Mouse (Mus musculus): ENCODE results near the gene Trpm7. TPM values are rescaled to one million over a fixed set of nuclear protein-coding genes. Genes with fewer than 3 reads are reported as not detected.
A peak's percentile ranks its signal among the peaks of the same experiment; 100 is the strongest.

The Trpm7 gene
- total and polyA plus RNA-seq, 3 experiments = 7.5 to 26.7 (median 24.4) TPM

DNA sequence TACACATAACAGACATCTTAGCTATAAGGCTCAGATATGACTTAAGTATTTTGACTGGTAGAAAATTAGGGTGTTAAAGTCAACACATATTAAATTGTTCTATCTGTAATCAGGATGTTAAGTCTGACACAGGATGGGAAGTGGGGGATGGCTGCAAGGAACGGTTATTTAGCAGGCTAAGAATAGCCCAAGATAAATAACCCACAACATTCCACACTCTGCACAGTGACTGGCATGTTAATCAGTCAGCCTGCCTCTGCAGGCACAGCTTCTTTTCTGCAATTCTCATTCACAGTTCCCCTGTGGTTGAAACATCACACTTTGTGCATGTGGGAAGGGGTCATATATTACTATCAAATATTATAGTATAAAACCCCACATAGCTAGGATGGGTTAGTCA lies 60.2 kb downstream of the Trpm7 start:
- WGBS = 3% methylated on average over 1 of the region's 1 CpGs
- H3K79me2 ChIP-seq (replicated peaks; ENCODE audit: control insufficient read depth, insufficient read depth, low read length) = no peaks in the 10 kb centered on the region
- intact Hi-C loops (cut with DNase I) = no loop called here
- H3K4me3 ChIP-seq = no peak overlapping the region
- H3K9ac ChIP-seq (ENCODE audit: low read depth, low read length) = no peak overlapping the region
- H3K36me3 ChIP-seq (ENCODE audit: control insufficient read depth, insufficient read depth, low read length) = peaks cover 13% of the 10 kb centered on the region
- H3K4me1 ChIP-seq (ENCODE audit: control insufficient read depth, insufficient read depth, low read length) = no peaks in the 10 kb centered on the region; the same call in 1 of the 2 replicates
- no peak for TF ChIP-seq CTCF (IDR thresholded peaks at IDR 0.05)
- no peak for TF ChIP-seq POLR2A (IDR thresholded peaks at IDR 0.05; ENCODE audit: insufficient read depth, low read depth, low read length)
- TF ChIP-seq EP300 (IDR thresholded peaks at IDR 0.05; ENCODE audit: insufficient read depth, low read depth, low read length) = no peak
- no peaks in the 10 kb centered on the region for H3K27me3 ChIP-seq (ENCODE audit: control insufficient read depth, insufficient read depth, low read length)
- H3K27ac ChIP-seq = peak overlapping the region; percentile 34
- peak in 1 of 2 experiments; percentile 6 for DNase-seq

DNA sequence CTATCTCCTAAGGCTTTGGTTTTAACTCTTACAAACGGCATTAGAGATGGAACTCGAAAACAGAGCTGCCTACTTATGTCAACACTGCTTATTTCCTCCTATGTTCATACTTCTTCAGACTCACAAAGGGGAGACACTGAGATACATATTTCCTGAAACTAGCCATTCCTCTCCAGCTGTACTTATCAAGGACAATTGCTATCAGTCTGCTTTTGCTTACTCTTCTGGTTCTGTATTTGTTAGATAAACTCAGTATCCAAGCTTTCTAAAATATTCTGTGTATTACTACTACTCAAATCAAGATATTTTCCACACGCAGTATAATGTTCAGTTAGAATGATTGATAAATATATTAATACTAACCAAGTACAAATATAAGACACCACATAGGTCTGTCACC lies 74.0 kb downstream of the Trpm7 start:
- H3K36me3 ChIP-seq (ENCODE audit: control insufficient read depth, insufficient read depth, low read length) = peaks cover 12% of the 10 kb centered on the region
- no peak overlapping the region for H3K9ac ChIP-seq (ENCODE audit: low read depth, low read length)
- DNase-seq = no peak
- TF ChIP-seq POLR2A (IDR thresholded peaks at IDR 0.05; ENCODE audit: insufficient read depth, low read depth, low read length) (no peak), CTCF (IDR thresholded peaks at IDR 0.05) (no peak), EP300 (IDR thresholded peaks at IDR 0.05; ENCODE audit: insufficient read depth, low read depth, low read length) (no peak)
- H3K4me1 ChIP-seq (ENCODE audit: control insufficient read depth, insufficient read depth, low read length) = no peaks in the 10 kb centered on the region
- H3K27me3 ChIP-seq (ENCODE audit: control insufficient read depth, insufficient read depth, low read length) = no peaks in the 10 kb centered on the region
- H3K4me3 ChIP-seq = no peak overlapping the region
- WGBS = 79% methylated on average over 3 of the region's 3 CpGs
- H3K27ac ChIP-seq = no peak overlapping the region
- intact Hi-C loops (cut with DNase I) = no loop called here
- no peaks in the 10 kb centered on the region for H3K79me2 ChIP-seq (replicated peaks; ENCODE audit: control insufficient read depth, insufficient read depth, low read length)

DNA sequence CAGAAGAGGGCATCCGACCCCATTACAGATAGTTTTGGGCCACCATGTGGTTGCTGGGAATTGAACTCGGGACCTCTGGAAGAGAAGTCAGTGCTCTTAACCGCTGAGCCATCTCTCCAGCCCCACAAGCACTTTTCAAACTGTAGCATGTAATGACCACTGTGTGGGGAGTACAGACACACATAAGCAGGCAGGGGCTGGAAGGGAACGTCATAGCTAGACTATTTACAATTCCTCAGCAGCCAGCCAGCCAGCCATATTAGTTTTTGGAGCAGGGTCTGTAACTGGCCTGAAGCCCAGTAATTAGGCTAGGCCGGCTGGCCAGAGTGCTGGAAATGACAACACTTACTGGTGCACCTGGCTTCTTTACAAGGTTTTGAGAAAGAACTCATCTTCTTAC lies 77.6 kb downstream of the Trpm7 start:
- no peak for DNase-seq
- Histone ChIP-seq H3K4me1 (ENCODE audit: control insufficient read depth, insufficient read depth, low read length) (no peaks in the 10 kb centered on the region), H3K9ac (ENCODE audit: low read depth, low read length) (no peak overlapping the region), H3K4me3 (no peak overlapping the region), H3K27me3 (ENCODE audit: control insufficient read depth, insufficient read depth, low read length) (no peaks in the 10 kb centered on the region), H3K36me3 (ENCODE audit: control insufficient read depth, insufficient read depth, low read length) (peaks cover 12% of the 10 kb centered on the region), H3K27ac (no peak overlapping the region), H3K79me2 (replicated peaks; ENCODE audit: control insufficient read depth, insufficient read depth, low read length) (no peaks in the 10 kb centered on the region)
- no peak for TF ChIP-seq POLR2A (IDR thresholded peaks at IDR 0.05; ENCODE audit: insufficient read depth, low read depth, low read length)
- TF ChIP-seq EP300 (IDR thresholded peaks at IDR 0.05; ENCODE audit: insufficient read depth, low read depth, low read length) = no peak
- TF ChIP-seq CTCF (IDR thresholded peaks at IDR 0.05) = no peak
- 71% methylated on average over 5 of the region's 5 CpGs for WGBS
- intact Hi-C loops (cut with DNase I) = no loop called here

DNA sequence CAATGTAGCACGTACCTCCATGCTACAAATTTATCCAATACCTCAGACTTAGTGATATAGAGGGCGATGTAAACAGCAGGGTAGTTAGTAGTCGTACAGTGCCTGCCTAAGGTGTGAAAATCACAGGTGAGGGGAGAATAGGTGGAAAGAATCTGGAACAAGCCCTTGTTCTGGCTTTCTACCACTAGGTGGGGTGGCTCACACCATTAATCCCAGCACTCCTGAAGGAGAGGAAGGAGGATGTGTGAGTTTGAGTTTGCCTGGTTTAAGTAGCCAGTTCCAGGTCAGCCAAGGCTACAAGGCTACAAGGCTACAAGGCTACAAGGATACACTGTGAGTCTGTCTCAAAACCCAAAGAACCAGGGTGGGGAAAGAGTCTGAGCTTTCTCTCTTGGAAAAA lies 80.3 kb downstream of the Trpm7 start:
- Histone ChIP-seq H3K27ac (no peak overlapping the region), H3K4me3 (no peak overlapping the region), H3K9ac (ENCODE audit: low read depth, low read length) (no peak overlapping the region), H3K27me3 (ENCODE audit: control insufficient read depth, insufficient read depth, low read length) (no peaks in the 10 kb centered on the region), H3K79me2 (replicated peaks; ENCODE audit: control insufficient read depth, insufficient read depth, low read length) (no peaks in the 10 kb centered on the region), H3K4me1 (ENCODE audit: control insufficient read depth, insufficient read depth, low read length) (no peaks in the 10 kb centered on the region), H3K36me3 (ENCODE audit: control insufficient read depth, insufficient read depth, low read length) (peaks cover 12% of the 10 kb centered on the region)
- DNase-seq = no peak
- peak; percentile 56 for TF ChIP-seq CTCF (IDR thresholded peaks at IDR 0.05)
- TF ChIP-seq POLR2A (IDR thresholded peaks at IDR 0.05; ENCODE audit: insufficient read depth, low read depth, low read length) = no peak
- TF ChIP-seq EP300 (IDR thresholded peaks at IDR 0.05; ENCODE audit: insufficient read depth, low read depth, low read length) = no peak
- intact Hi-C loops (cut with DNase I) = no loop called here
- 87% methylated on average over 3 of the region's 3 CpGs for WGBS

DNA sequence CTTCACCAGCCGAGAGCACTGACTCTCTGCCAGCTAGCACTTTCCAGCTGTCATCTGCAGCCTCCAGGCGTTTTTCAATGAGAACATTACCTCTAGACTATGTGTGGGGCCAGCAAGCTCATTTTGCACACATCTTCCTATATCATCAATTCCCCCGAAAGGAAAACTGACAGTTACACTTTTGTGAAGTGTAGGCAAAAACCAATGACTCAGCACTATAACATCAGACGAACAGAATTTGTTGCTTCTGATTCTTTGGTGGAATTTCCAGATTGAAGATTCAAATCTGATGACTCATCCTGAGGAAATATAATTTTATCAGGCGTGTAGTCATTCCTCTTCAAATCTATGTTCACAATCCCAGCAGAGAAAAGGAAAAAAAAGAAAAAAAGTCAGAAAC lies 83.4 kb downstream of the Trpm7 start:
- DNase-seq = no peak

DNA sequence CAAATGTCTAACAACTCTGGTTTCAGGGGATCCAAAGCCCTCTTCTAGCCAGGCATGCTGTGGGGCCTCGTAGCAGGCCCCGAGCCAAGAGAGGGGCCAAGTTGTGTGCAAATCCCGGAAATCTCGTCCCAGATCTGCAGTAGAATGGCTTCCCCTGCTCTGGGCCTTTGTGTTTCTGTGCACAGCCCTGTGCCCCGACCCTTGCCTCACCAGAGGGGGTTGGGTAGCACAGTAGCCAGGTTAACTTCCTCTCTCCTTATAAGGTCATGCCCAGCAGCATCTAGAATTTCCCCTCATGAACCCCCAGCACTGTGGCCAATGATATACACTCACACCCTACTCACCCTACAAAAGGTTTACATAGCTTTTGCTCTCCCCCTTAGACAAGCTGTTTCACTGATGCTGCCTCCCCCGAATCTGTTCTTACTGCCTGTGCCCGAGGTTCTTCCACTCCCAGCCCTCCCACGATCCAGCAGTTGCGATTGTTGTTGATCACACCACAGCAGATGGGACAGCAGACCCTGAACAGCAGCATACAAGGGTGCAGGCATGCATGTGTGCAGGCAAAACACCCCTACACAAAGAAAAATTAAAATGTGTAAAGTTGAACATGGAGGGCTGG lies 88.2 kb downstream of the Trpm7 start:
- Histone ChIP-seq H3K4me1 (ENCODE audit: control insufficient read depth, insufficient read depth, low read length) (no peaks in the 10 kb centered on the region), H3K27ac (no peak overlapping the region), H3K27me3 (ENCODE audit: control insufficient read depth, insufficient read depth, low read length) (no peaks in the 10 kb centered on the region), H3K9ac (ENCODE audit: low read depth, low read length) (no peak overlapping the region), H3K4me3 (no peak overlapping the region), H3K36me3 (ENCODE audit: control insufficient read depth, insufficient read depth, low read length) (peaks cover 2% of the 10 kb centered on the region; the same call in 1 of the 2 replicates), H3K79me2 (replicated peaks; ENCODE audit: control insufficient read depth, insufficient read depth, low read length) (no peaks in the 10 kb centered on the region)
- TF ChIP-seq POLR2A (IDR thresholded peaks at IDR 0.05; ENCODE audit: insufficient read depth, low read depth, low read length) (no peak), EP300 (IDR thresholded peaks at IDR 0.05; ENCODE audit: insufficient read depth, low read depth, low read length) (no peak), CTCF (IDR thresholded peaks at IDR 0.05) (no peak)
- 25% methylated on average over 9 of the region's 9 CpGs for WGBS
- DNase-seq = no peak
- intact Hi-C loops (cut with DNase I) = no loop called here

More for the DNA sequence above, 83.4 kb downstream of the Trpm7 start:
- H3K4me3 ChIP-seq = no peak overlapping the region
- H3K79me2 ChIP-seq (replicated peaks; ENCODE audit: control insufficient read depth, insufficient read depth, low read length) = no peaks in the 10 kb centered on the region
- no peak for TF ChIP-seq POLR2A (IDR thresholded peaks at IDR 0.05; ENCODE audit: insufficient read depth, low read depth, low read length)
- TF ChIP-seq CTCF (IDR thresholded peaks at IDR 0.05) = no peak
- TF ChIP-seq EP300 (IDR thresholded peaks at IDR 0.05; ENCODE audit: insufficient read depth, low read depth, low read length) = no peak
- no peaks in the 10 kb centered on the region for H3K27me3 ChIP-seq (ENCODE audit: control insufficient read depth, insufficient read depth, low read length)
- H3K9ac ChIP-seq (ENCODE audit: low read depth, low read length) = no peak overlapping the region
- intact Hi-C loops (cut with DNase I) = no loop called here
- WGBS = 59% methylated on average over 5 of the region's 5 CpGs
- no peak overlapping the region for H3K27ac ChIP-seq
- peaks cover 4% of the 10 kb centered on the region for H3K36me3 ChIP-seq (ENCODE audit: control insufficient read depth, insufficient read depth, low read length)
- no peaks in the 10 kb centered on the region for H3K4me1 ChIP-seq (ENCODE audit: control insufficient read depth, insufficient read depth, low read length)
